Mouse (Mus musculus): ENCODE measurements at regions not wholly inside any gene's neighbourhood (a gene's known extent, or its start where the extent isn't known, plus 50 kb on each side); places are given as distances from the start of the nearest gene placed in this dataset.
A peak's percentile ranks its signal among the peaks of the same experiment; 100 is the strongest.

DNA sequence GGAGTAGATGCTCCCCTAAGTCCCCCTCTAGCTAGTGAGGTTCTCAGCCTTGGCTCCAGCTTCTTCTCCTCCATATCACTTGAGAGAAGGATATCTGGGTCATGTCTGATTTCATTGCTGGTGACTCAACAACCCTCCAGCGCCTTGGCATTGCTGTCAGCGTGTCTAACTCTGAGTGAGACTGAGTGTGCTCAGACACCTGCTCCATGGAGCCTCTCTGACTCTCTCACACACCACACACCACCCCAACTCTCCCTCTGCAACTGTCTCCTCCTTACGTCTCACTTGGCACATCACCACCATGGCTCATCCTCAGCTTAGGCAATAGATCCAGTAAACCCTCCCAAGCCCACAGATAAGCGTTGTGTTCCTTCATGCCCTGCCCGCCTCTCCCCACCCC, 260.0 kb downstream of the Rps15a start:
- Histone ChIP-seq H3K9me3 (replicated peaks) (no peaks in the 10 kb centered on the region), H3K4me3 (replicated peaks) (no peak overlapping the region), H3K36me3 (no peaks in the 10 kb centered on the region), H3K9ac (no peak overlapping the region), H3K27ac (no peak overlapping the region), H3K27me3 (no peaks in the 10 kb centered on the region), H3K4me1 (no peaks in the 10 kb centered on the region), H3K4me2 (no peak overlapping the region)
- WGBS, result 91% methylated on average over 5 of the region's 5 CpGs
- ATAC-seq (replicated peaks; ENCODE audit: low FRiP score), result no peak

DNA sequence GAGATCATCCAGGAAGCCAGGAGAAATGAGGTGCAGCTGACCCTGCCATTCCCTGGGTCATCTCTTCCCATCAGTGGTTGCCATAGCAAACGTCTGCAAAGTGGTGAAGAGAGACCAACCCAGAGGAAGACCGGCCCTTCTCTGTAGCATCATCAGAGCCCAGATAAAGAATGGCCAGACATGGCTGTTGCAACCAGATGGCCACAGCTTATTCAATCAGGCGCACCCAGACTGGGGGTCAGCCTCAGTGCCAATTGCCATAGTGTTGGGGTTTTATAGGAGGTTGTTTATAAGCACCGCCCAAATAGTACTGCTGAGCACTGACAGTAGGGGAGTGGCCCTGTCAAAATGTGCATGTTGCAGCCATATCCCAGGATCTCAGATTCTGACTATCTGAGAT, 262.3 kb downstream of the Rps15a start:
- Histone ChIP-seq H3K4me3 (replicated peaks) (no peak overlapping the region), H3K36me3 (no peaks in the 10 kb centered on the region), H3K27ac (no peak overlapping the region), H3K9ac (no peak overlapping the region), H3K4me1 (no peaks in the 10 kb centered on the region), H3K4me2 (no peak overlapping the region), H3K9me3 (replicated peaks) (no peaks in the 10 kb centered on the region), H3K27me3 (no peaks in the 10 kb centered on the region)
- ATAC-seq (replicated peaks; ENCODE audit: low FRiP score), result no peak
- 53% methylated on average over 4 of the region's 4 CpGs for WGBS

DNA sequence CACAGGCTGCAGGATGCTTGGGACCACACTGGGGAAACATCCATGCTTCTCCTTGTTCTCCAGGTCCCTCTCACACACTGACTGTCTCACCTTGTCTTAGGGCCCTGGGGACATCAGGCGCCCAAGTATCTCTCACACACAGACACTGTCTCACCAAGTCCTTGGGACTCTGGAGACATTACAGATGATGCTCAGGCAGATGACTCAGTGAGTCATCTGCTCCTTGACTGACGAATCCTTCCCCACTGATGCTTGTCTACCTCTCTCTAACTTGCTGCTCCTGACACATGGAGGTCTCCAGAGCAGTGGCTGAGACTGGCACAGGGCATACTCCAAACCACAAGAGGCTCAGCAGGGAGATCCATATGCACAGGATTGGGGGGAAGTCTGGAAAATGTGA, 263.1 kb downstream of the Rps15a start:
- WGBS, result 77% methylated on average over 2 of the region's 2 CpGs
- no peak overlapping the region for H3K27ac ChIP-seq

GRCm38 (mm10) chr7:117850822-117851221, 265.2 kb downstream of the Rps15a start:
- 94% methylated on average over 6 of the region's 6 CpGs for WGBS
- no peak for ATAC-seq (replicated peaks; ENCODE audit: low FRiP score)
- no peak overlapping the region for H3K4me2 ChIP-seq
- no peaks in the 10 kb centered on the region for H3K9me3 ChIP-seq (replicated peaks)
- H3K27me3 ChIP-seq, result no peaks in the 10 kb centered on the region
- no peak overlapping the region for H3K27ac ChIP-seq
- H3K9ac ChIP-seq, result no peak overlapping the region
- H3K4me1 ChIP-seq, result no peaks in the 10 kb centered on the region
- no peaks in the 10 kb centered on the region for H3K36me3 ChIP-seq
- H3K4me3 ChIP-seq (replicated peaks), result no peak overlapping the region

More for the DNA sequence above, 263.1 kb downstream of the Rps15a start:
- no peaks in the 10 kb centered on the region for H3K36me3 ChIP-seq
- no peak overlapping the region for H3K9ac ChIP-seq
- H3K27me3 ChIP-seq, result no peaks in the 10 kb centered on the region
- no peaks in the 10 kb centered on the region for H3K4me1 ChIP-seq
- no peak for ATAC-seq (replicated peaks; ENCODE audit: low FRiP score)
- H3K4me2 ChIP-seq, result no peak overlapping the region
- H3K4me3 ChIP-seq (replicated peaks), result no peak overlapping the region
- no peaks in the 10 kb centered on the region for H3K9me3 ChIP-seq (replicated peaks)

DNA sequence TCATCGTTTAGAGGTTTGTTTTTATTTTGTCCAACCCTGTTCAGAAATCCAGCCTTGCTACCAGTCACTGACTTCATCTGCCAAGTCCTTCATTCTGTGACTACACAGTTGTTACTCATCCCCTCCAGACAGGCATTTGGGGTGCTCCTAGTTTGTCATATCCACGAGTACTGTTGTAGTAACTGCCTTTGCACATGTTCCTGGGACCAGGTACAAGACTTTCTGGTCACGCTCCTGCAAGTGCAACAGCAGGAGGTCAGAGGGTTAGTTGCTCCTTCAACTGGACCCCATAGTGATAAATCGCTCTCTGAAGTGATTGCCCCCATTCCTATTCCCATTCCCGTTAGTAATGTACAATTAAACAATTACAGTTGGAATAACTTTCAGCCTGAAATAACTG, 269.9 kb downstream of the Rps15a start:
- Histone ChIP-seq H3K27me3 (no peaks in the 10 kb centered on the region), H3K9ac (no peak overlapping the region), H3K4me3 (replicated peaks) (no peak overlapping the region), H3K4me2 (no peak overlapping the region), H3K27ac (no peak overlapping the region), H3K4me1 (no peaks in the 10 kb centered on the region), H3K36me3 (no peaks in the 10 kb centered on the region), H3K9me3 (replicated peaks) (no peaks in the 10 kb centered on the region)
- 84% methylated on average over 5 of the region's 5 CpGs for WGBS
- no peak for ATAC-seq (replicated peaks; ENCODE audit: low FRiP score)

DNA sequence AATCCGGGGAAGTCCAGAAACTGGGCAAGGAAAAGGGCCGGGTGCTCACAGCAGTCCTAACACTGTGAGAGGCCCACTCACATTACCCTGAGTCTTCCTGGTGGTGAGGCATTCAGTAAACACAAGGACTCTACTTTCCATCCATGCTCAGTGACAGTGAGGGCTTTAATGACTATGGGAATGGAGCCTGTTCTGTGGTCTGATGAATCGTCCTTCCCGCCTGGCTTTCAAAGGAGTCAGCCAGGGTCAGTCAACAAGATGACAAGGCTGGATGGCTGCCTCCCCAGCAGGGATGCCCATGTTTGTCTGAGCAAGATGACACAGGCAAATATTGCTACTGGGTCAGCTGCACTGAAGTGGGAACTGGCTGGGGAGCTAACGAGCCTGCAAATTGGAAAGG, 273.2 kb downstream of the Rps15a start:
- 26% methylated on average over 5 of the region's 5 CpGs for WGBS
- no peaks in the 10 kb centered on the region for H3K4me1 ChIP-seq
- H3K36me3 ChIP-seq, result no peaks in the 10 kb centered on the region
- no peaks in the 10 kb centered on the region for H3K9me3 ChIP-seq (replicated peaks)
- H3K4me2 ChIP-seq, result no peak overlapping the region
- H3K4me3 ChIP-seq (replicated peaks), result no peak overlapping the region
- no peak overlapping the region for H3K27ac ChIP-seq
- H3K9ac ChIP-seq, result no peak overlapping the region
- H3K27me3 ChIP-seq, result no peaks in the 10 kb centered on the region
- no peak for ATAC-seq (replicated peaks; ENCODE audit: low FRiP score)

DNA sequence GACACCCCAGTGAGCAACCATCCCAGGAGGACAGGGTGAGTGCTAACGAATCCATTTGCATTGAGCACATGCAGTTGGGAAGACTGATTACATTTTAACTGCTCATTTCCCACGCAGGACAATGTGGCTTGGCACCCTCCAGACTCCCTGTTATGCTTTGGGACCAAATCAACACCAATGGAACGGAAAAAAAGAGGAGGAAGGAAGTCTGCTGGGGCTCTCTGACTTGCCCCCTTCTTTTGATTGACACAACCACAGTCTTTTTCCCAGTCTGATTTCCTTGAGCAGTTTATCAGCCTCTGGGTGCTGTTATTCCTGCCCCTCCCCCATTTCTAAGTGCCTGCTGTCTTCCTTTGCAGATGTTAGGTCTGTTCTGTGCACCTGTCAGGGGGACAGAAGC, 321.0 kb downstream of the Rps15a start:
- no peak overlapping the region for H3K4me3 ChIP-seq (replicated peaks)
- H3K36me3 ChIP-seq, result no peaks in the 10 kb centered on the region
- no peak overlapping the region for H3K27ac ChIP-seq
- H3K27me3 ChIP-seq, result no peaks in the 10 kb centered on the region
- H3K9me3 ChIP-seq (replicated peaks), result no peaks in the 10 kb centered on the region
- H3K9ac ChIP-seq, result no peak overlapping the region
- no peak for ATAC-seq (replicated peaks; ENCODE audit: low FRiP score)
- 36% methylated on average over 3 of the region's 3 CpGs for WGBS
- H3K4me1 ChIP-seq, result no peaks in the 10 kb centered on the region
- no peak overlapping the region for H3K4me2 ChIP-seq

GRCm38 (mm10) chr7:117793991-117794390, 322.0 kb downstream of the Rps15a start:
- Histone ChIP-seq H3K36me3 (no peaks in the 10 kb centered on the region), H3K9ac (no peak overlapping the region), H3K4me3 (replicated peaks) (no peak overlapping the region), H3K4me1 (no peaks in the 10 kb centered on the region), H3K27me3 (no peaks in the 10 kb centered on the region), H3K27ac (no peak overlapping the region), H3K4me2 (no peak overlapping the region), H3K9me3 (replicated peaks) (no peaks in the 10 kb centered on the region)
- WGBS, result 82% methylated on average over 6 of the region's 6 CpGs
- no peak for ATAC-seq (replicated peaks; ENCODE audit: low FRiP score)

DNA sequence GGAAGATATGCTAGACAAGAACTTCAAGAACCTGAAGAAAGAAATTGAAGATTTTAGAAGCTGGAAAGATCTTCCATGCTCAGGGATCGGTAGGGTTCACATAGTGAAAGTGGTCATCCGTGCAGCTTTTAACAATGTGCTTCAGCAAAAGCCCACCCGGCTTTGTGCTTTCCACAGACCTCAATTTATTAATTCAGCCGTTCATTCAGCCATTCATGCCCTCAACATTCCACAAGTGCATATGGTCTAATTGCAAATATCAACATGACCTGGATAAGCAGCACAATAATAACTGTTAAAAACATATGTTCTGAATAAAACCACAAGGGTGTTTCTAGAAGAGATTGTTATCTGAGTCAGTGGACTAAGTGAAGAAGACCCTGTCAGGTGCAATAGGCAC, 323.5 kb downstream of the Rps15a start:
- no peaks in the 10 kb centered on the region for H3K9me3 ChIP-seq (replicated peaks)
- no peaks in the 10 kb centered on the region for H3K36me3 ChIP-seq
- H3K9ac ChIP-seq, result no peak overlapping the region
- ATAC-seq (replicated peaks; ENCODE audit: low FRiP score), result no peak
- no peaks in the 10 kb centered on the region for H3K4me1 ChIP-seq
- no peak overlapping the region for H3K27ac ChIP-seq
- no peaks in the 10 kb centered on the region for H3K27me3 ChIP-seq
- no peak overlapping the region for H3K4me2 ChIP-seq
- H3K4me3 ChIP-seq (replicated peaks), result no peak overlapping the region
- 94% methylated on average over 4 of the region's 4 CpGs for WGBS

GRCm38 (mm10) chr7:117778996-117779395, 337.0 kb downstream of the Rps15a start:
- H3K9me3 ChIP-seq (replicated peaks), result no peaks in the 10 kb centered on the region
- ATAC-seq (replicated peaks; ENCODE audit: low FRiP score), result peak; percentile 49

DNA sequence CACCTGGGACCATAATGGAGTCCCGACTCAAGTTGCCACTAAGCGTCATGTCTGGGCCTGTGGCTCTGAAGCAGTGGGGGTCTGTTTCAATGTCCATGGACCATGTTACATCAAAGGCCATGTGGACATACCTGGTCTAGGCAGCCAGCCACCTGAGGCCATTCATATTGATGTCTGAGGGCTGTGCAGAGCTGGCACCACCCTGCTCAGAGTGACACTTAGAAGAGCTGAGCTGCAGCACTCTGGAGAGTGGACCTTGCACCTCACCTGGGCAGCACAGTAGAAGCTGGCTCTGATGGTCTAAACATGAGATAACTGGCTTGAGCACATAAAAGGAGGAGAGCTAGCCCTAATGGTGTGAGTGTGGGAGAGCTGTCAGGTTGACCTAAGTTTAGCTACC, 338.1 kb downstream of the Rps15a start:
- Histone ChIP-seq H3K27ac (no peak overlapping the region), H3K4me2 (no peak overlapping the region), H3K36me3 (no peaks in the 10 kb centered on the region), H3K27me3 (no peaks in the 10 kb centered on the region), H3K4me1 (no peaks in the 10 kb centered on the region), H3K9me3 (replicated peaks) (peaks cover 4% of the 10 kb centered on the region; the same call in 1 of the 2 replicates), H3K9ac (no peak overlapping the region), H3K4me3 (replicated peaks) (no peak overlapping the region)
- no peak for ATAC-seq (replicated peaks; ENCODE audit: low FRiP score)
- WGBS, result 96% methylated on average over 2 of the region's 2 CpGs

More at GRCm38 (mm10) chr7:117778996-117779395, 337.0 kb downstream of the Rps15a start:
- Histone ChIP-seq H3K36me3 (no peaks in the 10 kb centered on the region), H3K4me3 (replicated peaks) (no peak overlapping the region), H3K27ac (no peak overlapping the region), H3K4me1 (no peaks in the 10 kb centered on the region), H3K4me2 (no peak overlapping the region), H3K9ac (no peak overlapping the region), H3K27me3 (no peaks in the 10 kb centered on the region)
- WGBS, result 20% methylated on average over 4 of the region's 4 CpGs

DNA sequence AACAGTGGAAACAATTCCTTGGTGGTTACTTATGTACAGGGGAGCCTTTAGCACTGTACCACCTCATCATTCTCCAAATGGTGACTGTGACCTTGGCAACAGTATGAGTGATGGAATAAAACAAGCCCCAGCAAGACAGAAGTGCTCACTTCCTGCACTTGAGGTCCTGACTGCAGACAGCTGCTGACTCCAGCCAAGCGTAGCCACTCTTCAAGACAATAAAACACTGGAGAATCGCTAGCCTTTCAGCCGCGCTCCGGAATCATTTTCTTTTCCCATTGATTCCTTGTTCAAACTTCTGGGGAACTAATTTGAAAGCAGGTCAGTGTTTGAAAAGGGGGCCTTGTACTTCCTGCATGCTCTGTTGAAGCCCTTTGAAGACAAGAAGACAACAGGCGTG, 344.2 kb downstream of the Rps15a start:
- peak; percentile 67; the same call in 1 of the 2 replicates for ATAC-seq (replicated peaks; ENCODE audit: low FRiP score)
- Histone ChIP-seq H3K4me2 (no peak overlapping the region), H3K9me3 (replicated peaks) (peaks cover 8% of the 10 kb centered on the region; the same call in 1 of the 2 replicates), H3K27ac (no peak overlapping the region), H3K9ac (no peak overlapping the region), H3K27me3 (no peaks in the 10 kb centered on the region), H3K36me3 (no peaks in the 10 kb centered on the region), H3K4me1 (no peaks in the 10 kb centered on the region), H3K4me3 (replicated peaks) (no peak overlapping the region)
- 42% methylated on average over 6 of the region's 6 CpGs for WGBS

DNA sequence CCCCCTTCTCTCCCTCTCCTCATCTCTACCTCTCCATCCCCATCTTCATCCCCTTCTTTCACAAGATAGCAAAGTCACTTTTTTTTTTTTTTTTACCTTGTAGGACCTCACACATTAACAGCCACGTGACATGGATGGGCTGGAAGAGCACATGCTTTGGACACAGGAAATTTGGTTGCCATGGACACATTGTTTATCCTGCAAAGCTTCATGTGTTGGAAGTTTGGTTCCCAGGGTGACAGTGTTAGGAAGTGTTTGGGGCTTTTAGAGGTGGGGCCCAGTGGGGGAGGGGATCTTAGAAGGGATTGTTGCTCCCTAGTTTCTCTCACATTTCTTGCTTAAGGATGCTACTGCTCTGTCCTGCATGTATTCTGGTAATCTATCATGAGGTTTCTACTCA, 356.5 kb downstream of the Rps15a start:
- no peaks in the 10 kb centered on the region for H3K36me3 ChIP-seq
- WGBS, result 13% methylated on average over 1 of the region's 1 CpGs
- H3K4me3 ChIP-seq (replicated peaks), result no peak overlapping the region
- H3K27me3 ChIP-seq, result no peaks in the 10 kb centered on the region
- H3K27ac ChIP-seq, result no peak overlapping the region
- no peak for ATAC-seq (replicated peaks; ENCODE audit: low FRiP score)
- H3K9me3 ChIP-seq (replicated peaks), result no peaks in the 10 kb centered on the region
- no peak overlapping the region for H3K9ac ChIP-seq
- no peaks in the 10 kb centered on the region for H3K4me1 ChIP-seq
- no peak overlapping the region for H3K4me2 ChIP-seq

Measured in kidney, embryonic 15.5 days (tissue).